Mouse (Mus musculus) limb, embryonic 14.5 days (tissue): ENCODE results near the gene Npff. TPM values are rescaled to one million over a fixed set of nuclear protein-coding genes. Genes with fewer than 3 reads are reported as not detected.

Experiments
- ATAC-seq: fragments of 200-750 bp; cut with Nextera tagmentation; 2 replicates; pipeline ENCODE4 v1.8.0; 2017; ENCODE audit warnings: low read depth, moderate number of reproducible peaks, moderate TSS enrichment; ENCODE audit not compliant: low FRiP score
- DNase-seq: peaks from one replicate; pipeline ENCODE4 v3.0.0-alpha.2; 2015; ENCODE audit warnings: low spot score
- H3K27ac ChIP-seq: fragments of 300-500 bp; sonication (generic); replicated peaks from 2 replicates; pipeline ENCODE4 v1.5.1; 2014; ENCODE audit warnings: low read depth, mild to moderate bottlenecking, low read length, moderate library complexity, mixed read lengths
- H3K27me3 ChIP-seq: fragments of 300-500 bp; sonication (generic); 2 replicates; pipeline ENCODE4 v1.6.1; 2014; ENCODE audit warnings: low read length, mixed read lengths; ENCODE audit not compliant: control insufficient read depth, insufficient read depth
- H3K36me3 ChIP-seq: fragments of 300-500 bp; sonication (generic); 2 replicates; pipeline ENCODE4 v1.6.1; 2014; ENCODE audit warnings: mild to moderate bottlenecking, low read length, moderate library complexity, mixed read lengths; ENCODE audit not compliant: control insufficient read depth, insufficient read depth
- H3K4me1 ChIP-seq: fragments of 300-500 bp; sonication (generic); 2 replicates; pipeline ENCODE4 v1.6.1; 2014; ENCODE audit warnings: antibody characterized with exemption, low read length, mixed read lengths; ENCODE audit not compliant: control insufficient read depth, insufficient read depth
- H3K4me2 ChIP-seq: fragments of 300-500 bp; sonication (generic); replicated peaks from 2 replicates; pipeline ENCODE4 v1.6.1; 2014; ENCODE audit warnings: low read depth, mild to moderate bottlenecking, low read length, moderate library complexity; ENCODE audit not compliant: severe bottlenecking
- H3K4me3 ChIP-seq: fragments of 300-500 bp; sonication (generic); replicated peaks from 2 replicates; pipeline ENCODE4 v1.5.1; 2014; ENCODE audit warnings: low read length
- H3K9ac ChIP-seq: fragments of 300-500 bp; sonication (generic); 2 replicates; pipeline ENCODE4 v1.6.1; 2014; ENCODE audit warnings: mild to moderate bottlenecking, low read depth, low read length, moderate library complexity; ENCODE audit not compliant: severe bottlenecking
- H3K9me3 ChIP-seq: fragments of 300-500 bp; sonication (generic); 2 replicates; pipeline ENCODE4 v1.6.1; 2016; ENCODE audit warnings: low read length; ENCODE audit not compliant: control insufficient read depth
- POLR2A ChIP-seq: fragments of 200-500 bp; IDR thresholded peaks from 2 replicates; pipeline ENCODE4 v1.8.0; 2012; ENCODE audit warnings: inconsistent platforms, mild to moderate bottlenecking, moderate library complexity, borderline replicate concordance; ENCODE audit not compliant: insufficient read depth, insufficient read length; ENCODE audit errors: extremely low read depth
- WGBS: fragments of 180-500 bp; shearing (Covaris S2); extraction: QIAGEN DNeasy Blood & Tissue Kit; methylation state at CpG from one replicate; pipeline ENCODE4 v1.1.7; 2014; 5-methylcytosine and 5-hydroxymethylcytosine counted together
- polyA plus RNA-seq, 2 experiments: library from polyadenylated mRNA; depleted of rRNA in 1 of 2; stranded (reverse) in 1 of 2; unstranded in 1 of 2; fragments of >200 nt; fragmentation: Nextera tagmentation in 1 of 2; extraction: Ambion mirVana in 1 of 2; gene quantifications; 2 replicates each; pipeline versions ENCODE4 v1.2.1 to v1.2.3; 2012 to 2014

The Npff gene
- polyA plus RNA-seq, 2 experiments: 2.5 to 13.7 TPM

DNA sequence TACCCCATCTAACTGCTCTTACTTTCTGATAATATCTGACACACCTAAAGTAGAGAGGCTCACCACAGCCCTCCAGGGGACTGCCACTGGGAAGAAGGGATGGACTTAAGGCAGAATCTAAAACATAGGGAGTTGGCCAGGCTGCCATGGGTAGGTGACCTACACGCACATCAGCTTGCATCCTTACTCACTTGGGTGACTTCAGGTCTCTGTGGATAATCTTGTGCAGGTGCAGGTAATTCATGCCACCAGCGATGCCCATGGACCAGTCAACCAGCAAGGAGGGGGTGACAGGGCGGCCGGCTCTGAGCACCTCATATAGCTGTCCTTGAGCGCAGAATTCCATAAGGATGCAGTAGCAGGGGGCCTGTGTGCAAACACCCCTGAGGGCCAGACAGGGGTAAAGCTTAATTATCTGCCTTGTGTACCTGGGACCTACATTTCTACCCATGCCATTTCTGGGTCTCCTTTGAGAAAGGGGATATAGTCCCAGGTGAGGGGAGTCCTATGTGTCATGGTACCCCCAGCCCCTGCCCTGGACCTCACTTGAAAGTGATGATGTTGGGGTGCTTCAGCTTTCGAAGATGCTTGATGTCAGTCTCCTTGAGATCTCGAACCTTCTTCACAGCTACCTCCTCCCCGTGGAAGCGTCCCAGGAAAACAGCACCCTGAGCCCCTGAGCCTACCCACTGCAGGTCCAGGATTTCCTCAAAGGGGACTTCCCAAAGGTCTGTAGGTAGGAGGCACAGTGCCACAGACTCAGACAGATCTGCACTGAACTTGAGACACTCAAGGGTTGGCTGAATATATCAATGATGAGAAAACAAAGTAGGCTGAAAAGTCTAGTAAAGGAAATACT lies 20.6 kb downstream of the Npff start:
- no peak for ATAC-seq
- Histone ChIP-seq H3K4me2 (no peak overlapping the region), H3K4me1 (no peaks in the 10 kb centered on the region), H3K27ac (no peak overlapping the region), H3K9ac (no peak overlapping the region), H3K27me3 (no peaks in the 10 kb centered on the region), H3K9me3 (no peaks in the 10 kb centered on the region), H3K36me3 (peaks cover 73% of the 10 kb centered on the region), H3K4me3 (no peak overlapping the region)
- no peak for DNase-seq
- 85% methylated on average over 9 of the region's 9 CpGs for WGBS
- TF ChIP-seq POLR2A: no peak

DNA sequence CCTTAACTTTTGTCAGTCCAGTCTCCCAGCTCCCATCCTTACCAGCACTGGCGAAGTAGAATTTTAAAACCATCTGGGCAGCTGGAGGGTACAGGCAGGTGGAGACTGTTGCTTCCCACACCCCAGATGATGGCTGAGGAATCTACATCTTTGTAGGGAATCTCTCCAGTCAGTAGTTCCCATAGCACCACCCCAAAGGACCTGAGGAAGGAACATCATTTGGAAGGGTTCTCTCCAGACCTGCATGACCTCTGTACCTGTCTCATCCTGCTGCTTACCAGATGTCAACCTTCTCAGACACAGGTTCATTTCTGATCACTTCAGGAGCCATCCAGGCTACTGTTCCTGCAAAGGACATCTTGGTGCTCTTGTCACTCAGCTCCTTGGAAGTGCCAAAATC lies 21.3 kb downstream of the Npff start, which contains the start of gene Gm10337:
TSS of gene Gm10337 (plus strand) at position 276 of the 400 bp plus-strand sequence.
- H3K4me3 ChIP-seq: no peak within 1 kb of the TSS
- no peak for TF ChIP-seq POLR2A
- ATAC-seq (no peak), DNase-seq (no peak)
- no peak within 1 kb of the TSS for H3K4me2 ChIP-seq
- H3K4me1 ChIP-seq: no peaks in the 10 kb centered on the region
- peaks cover 74% of the 10 kb centered on the region for H3K36me3 ChIP-seq
- H3K27me3 ChIP-seq: no peaks in the 10 kb centered on the region
- 94% methylated on average over 1 of the region's 1 CpGs for WGBS
- no peak within 1 kb of the TSS for H3K27ac ChIP-seq
- H3K9me3 ChIP-seq: no peaks in the 10 kb centered on the region
- no peak within 1 kb of the TSS for H3K9ac ChIP-seq

DNA sequence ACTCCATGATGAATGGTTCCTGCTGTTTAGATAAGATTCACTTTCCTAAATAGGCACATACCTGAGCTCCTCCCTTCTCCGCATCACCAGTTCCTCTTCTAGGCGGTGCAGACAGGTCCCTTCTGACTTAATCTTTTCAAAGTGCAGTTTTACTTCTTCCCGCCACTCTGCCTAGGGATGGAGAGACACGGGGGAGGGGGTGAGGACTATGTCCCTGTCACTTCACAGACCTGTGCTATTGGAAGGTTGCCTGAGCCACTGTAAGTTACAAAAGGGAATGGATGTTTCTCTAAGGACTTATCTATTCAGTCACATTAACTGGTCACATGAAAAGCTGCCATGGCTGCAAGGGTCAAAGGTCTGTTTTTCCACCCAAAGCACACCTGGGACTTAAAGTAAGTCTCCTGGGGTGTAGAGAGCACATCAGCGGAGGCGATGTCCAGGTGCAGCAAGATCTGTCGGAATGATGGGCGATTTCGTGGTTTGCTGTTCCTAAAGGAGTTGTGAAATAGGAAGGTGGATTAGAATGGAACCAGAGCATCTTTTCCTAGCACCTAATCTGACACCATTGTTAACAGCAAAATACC lies 22.4 kb downstream of the Npff start:
- H3K4me3 ChIP-seq: no peak overlapping the region
- H3K9me3 ChIP-seq: no peaks in the 10 kb centered on the region
- no peak overlapping the region for H3K9ac ChIP-seq
- H3K27me3 ChIP-seq: no peaks in the 10 kb centered on the region
- no peak overlapping the region for H3K27ac ChIP-seq
- 83% methylated on average over 9 of the region's 9 CpGs for WGBS
- ATAC-seq (no peak), DNase-seq (no peak)
- no peak for TF ChIP-seq POLR2A
- no peaks in the 10 kb centered on the region for H3K4me1 ChIP-seq
- H3K36me3 ChIP-seq: peaks cover 83% of the 10 kb centered on the region
- H3K4me2 ChIP-seq: no peak overlapping the region

DNA sequence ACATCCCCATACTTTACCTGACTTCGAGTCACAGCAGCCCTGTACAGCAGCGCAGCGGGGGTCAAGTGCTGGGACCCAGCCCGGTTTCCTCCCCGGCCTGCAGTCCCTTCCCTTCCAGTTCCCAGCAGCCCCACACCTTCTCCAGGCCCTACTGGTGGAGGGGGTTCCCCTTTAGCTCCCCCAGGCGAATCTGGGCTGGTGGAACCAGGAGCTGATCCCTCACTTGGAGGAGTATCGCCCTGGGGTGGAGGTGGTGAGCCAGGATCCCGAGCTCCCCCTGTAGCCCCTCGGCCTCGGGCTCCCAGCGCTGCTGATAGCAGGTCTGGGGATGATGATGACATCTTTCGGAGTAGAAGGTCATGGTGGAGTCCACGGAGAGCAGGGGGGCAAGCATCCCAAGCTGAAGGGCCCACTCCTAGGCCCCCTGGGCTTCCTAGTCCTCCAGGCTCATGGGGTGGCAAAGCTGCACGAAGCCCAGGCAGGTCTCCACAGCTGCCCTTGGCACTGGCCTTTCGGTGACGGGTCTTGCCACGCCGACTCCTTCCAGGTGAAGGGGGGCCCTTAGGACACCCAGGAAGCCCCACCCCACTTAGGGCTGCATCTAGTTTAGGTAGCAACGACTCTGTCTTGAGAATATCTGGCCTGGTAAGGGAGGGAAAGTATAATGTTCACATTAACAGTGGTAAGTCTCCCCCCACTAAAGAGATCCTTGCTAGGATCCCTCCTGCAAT lies 23.5 kb downstream of the Npff start:
- ATAC-seq (0 out of 2 replicates have a peak, but pooled peaks have one; percentile 8), DNase-seq (no peak)
- Histone ChIP-seq H3K4me1 (no peaks in the 10 kb centered on the region), H3K27me3 (no peaks in the 10 kb centered on the region), H3K9me3 (no peaks in the 10 kb centered on the region), H3K9ac (no peak overlapping the region), H3K27ac (no peak overlapping the region), H3K4me2 (no peak overlapping the region), H3K4me3 (no peak overlapping the region), H3K36me3 (peaks cover 88% of the 10 kb centered on the region)
- 87% methylated on average over 19 of the region's 19 CpGs for WGBS
- TF ChIP-seq POLR2A: no peak

DNA sequence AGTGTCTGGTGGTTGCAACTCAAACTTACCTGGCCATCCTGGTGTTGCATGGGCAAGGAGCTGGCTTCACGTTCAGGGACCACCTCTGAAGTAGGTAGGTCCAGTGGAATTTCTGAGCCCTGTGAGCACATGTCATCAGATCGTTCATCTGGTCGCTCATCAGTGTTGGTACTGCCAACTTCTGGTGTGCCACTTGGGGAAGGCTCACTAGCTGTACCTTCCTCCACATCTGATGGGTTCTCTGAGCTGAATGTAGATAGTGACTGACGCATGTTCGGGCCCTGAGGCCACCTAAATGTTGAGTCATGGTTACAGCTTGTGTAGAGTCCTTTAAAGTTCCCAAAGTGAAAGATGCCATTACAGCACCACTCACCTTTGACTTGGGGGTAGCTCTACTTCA lies 24.3 kb downstream of the Npff start:
- TF ChIP-seq POLR2A: no peak
- Histone ChIP-seq H3K9ac (no peak overlapping the region), H3K4me1 (no peaks in the 10 kb centered on the region), H3K27me3 (no peaks in the 10 kb centered on the region), H3K36me3 (peaks cover 95% of the 10 kb centered on the region), H3K4me3 (no peak overlapping the region), H3K27ac (no peak overlapping the region), H3K4me2 (no peak overlapping the region), H3K9me3 (no peaks in the 10 kb centered on the region)
- DNase-seq (no peak), ATAC-seq (no peak)
- WGBS: 89% methylated on average over 5 of the region's 5 CpGs
